Mouse (Mus musculus) heart, adult 8-10 months (tissue): ENCODE data around the gene Nkg7. TPM values are rescaled to one million over a fixed set of nuclear protein-coding genes. Genes with fewer than 3 reads are reported as not detected.

Experiments
- DNase-seq: peaks from one replicate; pipeline ENCODE4 v3.0.0; 2022; ENCODE audit warnings: low spot score
- total RNA-seq, 4 experiments: library from RNA; stranded (reverse); gene quantifications; 2 replicates each; pipeline ENCODE4 v1.2.4; 2022

The Nkg7 gene
- total RNA-seq, 4 experiments from 2014 or later = 1.1 TPM; not detected in 3

- no peak for DNase-seq
Measured at GRCm38 (mm10) chr7:43447801-43448200, 10.9 kb downstream of the Nkg7 start.

GRCm38 (mm10) chr7:43448246-43448645 lies 11.4 kb downstream of the Nkg7 start:
- no peak for DNase-seq

- no peak for DNase-seq
Measured at GRCm38 (mm10) chr7:43449811-43450210, 12.9 kb downstream of the Nkg7 start.

GRCm38 (mm10) chr7:43451726-43452125 lies 14.9 kb downstream of the Nkg7 start:
- no peak for DNase-seq

- DNase-seq = no peak
Measured at GRCm38 (mm10) chr7:43452609-43453008, 15.7 kb downstream of the Nkg7 start.

GRCm38 (mm10) chr7:43453599-43454355 lies 16.9 kb downstream of the Nkg7 start:
- no peak for DNase-seq

- DNase-seq = no peak
Measured at GRCm38 (mm10) chr7:43454371-43454770, 17.5 kb downstream of the Nkg7 start.

GRCm38 (mm10) chr7:43462851-43463250 lies 26.0 kb downstream of the Nkg7 start, which contains the start of gene Vsig10l:
Gene Vsig10l (plus strand): TSS chr7:43463151.
- no peak for DNase-seq

GRCm38 (mm10) chr7:43463976-43464375 lies 27.1 kb downstream of the Nkg7 start:
- DNase-seq = no peak

GRCm38 (mm10) chr7:43464864-43465343 lies 28.0 kb downstream of the Nkg7 start:
- DNase-seq = no peak

GRCm38 (mm10) chr7:43465344-43466098 lies 28.6 kb downstream of the Nkg7 start:
- DNase-seq = peak; percentile 88

- peak; percentile 70 for DNase-seq
Measured at GRCm38 (mm10) chr7:43466099-43466694, 29.3 kb downstream of the Nkg7 start.

GRCm38 (mm10) chr7:43470373-43470772 lies 33.5 kb downstream of the Nkg7 start:
- DNase-seq = no peak

GRCm38 (mm10) chr7:43475706-43476105 lies 38.8 kb downstream of the Nkg7 start:
- DNase-seq = no peak

GRCm38 (mm10) chr7:43476376-43476775 lies 39.5 kb downstream of the Nkg7 start:
- no peak for DNase-seq

- no peak for DNase-seq
Measured at GRCm38 (mm10) chr7:43481191-43481590, 44.3 kb downstream of the Nkg7 start.

- DNase-seq = no peak
Measured at GRCm38 (mm10) chr7:43482090-43482716, 45.3 kb downstream of the Nkg7 start.

GRCm38 (mm10) chr7:43483236-43483635 lies 46.4 kb downstream of the Nkg7 start:
- DNase-seq = no peak
